13 mouse cellular contexts compared by ENCODE assay signal in the genomic region with DNA sequence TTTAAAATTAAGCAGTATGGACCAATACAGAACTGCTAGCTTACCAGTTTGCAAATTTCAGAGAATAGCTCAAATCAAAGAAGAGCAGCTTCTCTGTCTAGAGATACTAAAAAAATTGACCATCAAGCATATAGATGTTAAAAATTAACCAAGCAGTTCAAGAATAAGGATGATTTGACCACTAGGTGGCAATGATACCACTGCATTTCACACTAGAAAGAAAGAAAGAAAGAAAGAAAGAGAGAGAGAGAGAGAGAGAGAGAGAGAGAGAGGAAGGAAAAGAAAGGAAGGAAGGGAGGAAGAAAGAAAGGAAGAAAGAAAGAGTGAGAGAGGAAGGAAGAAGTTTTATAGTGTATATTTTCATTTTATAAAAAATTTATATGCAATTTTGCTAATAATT. TPM values are rescaled to one million over a fixed set of nuclear protein-coding genes. Genes with fewer than 3 reads are reported as not detected.
A peak's percentile ranks its signal among the peaks of the same experiment; 100 is the strongest.
DNase-seq lines count a peak whose midpoint lies in the region; ATAC-seq and TF ChIP-seq lines count a peak whose summit lies in the region.
"Had no signal": no experiment of that assay in that cellular context is flagged by ENCODE, and none has a peak within 500 bp of the region (broad histone marks: within the 10 kb centered on the region; RNA-seq: fewer than 3 reads in every experiment).

No protein-coding gene starts in this region.

- peak; percentile 61 for DNase-seq in embryonic facial prominence, embryonic 11.5 days (ENCODE audit: low spot score)
- no peak for DNase-seq in embryonic facial prominence, embryonic 10.5 days (ENCODE audit: low spot score)
- DNase-seq in liver, embryonic 14.5 days (ENCODE audit: low read depth in 3 of 3, low spot score in 3 of 3), result no peak
- no peak for DNase-seq in liver, embryonic 11.5 days (ENCODE audit: low spot score)
- peak; percentile 42 for DNase-seq in MN1 (ENCODE audit: low spot score)
- peak; percentile 16 for DNase-seq in forelimb bud, embryonic 11.5 days (ENCODE audit: low read depth, low spot score)
- DNase-seq in ovary, postnatal 10 days (ENCODE audit: low spot score), result no peak
- no peak for DNase-seq in left cerebral cortex, postnatal 10 days (ENCODE audit: extremely low spot score in 1 of 2, low spot score in 2 of 2)
- DNase-seq: adrenal gland, postnatal 25 days; gastrocnemius, postnatal 14 days; right cerebral cortex, adult 18-20 months; thymus, adult 2 months had no signal

- H3K27me3 ChIP-seq in embryonic facial prominence, embryonic 11.5 days (ENCODE audit: control insufficient read depth, insufficient read depth, low read length), result no peaks in the 10 kb centered on the region
- no peaks in the 10 kb centered on the region for H3K27me3 ChIP-seq in embryonic facial prominence, embryonic 10.5 days (replicated peaks; ENCODE audit: low read depth, poor library complexity, severe bottlenecking)
- no peaks in the 10 kb centered on the region for H3K27me3 ChIP-seq in liver, embryonic 14.5 days (ENCODE audit: control insufficient read depth, insufficient read depth, low read length)
- no peaks in the 10 kb centered on the region for H3K27me3 ChIP-seq in liver, embryonic 11.5 days (replicated peaks; ENCODE audit: control insufficient read depth, insufficient read depth, low read length)
- H3K27me3 ChIP-seq: liver, embryonic 15.5 days had no signal

- H3K9me3 ChIP-seq in embryonic facial prominence, embryonic 11.5 days (replicated peaks; ENCODE audit: control insufficient read depth, low read length), result no peaks in the 10 kb centered on the region
- H3K9me3 ChIP-seq in embryonic facial prominence, embryonic 10.5 days, result no peaks in the 10 kb centered on the region
- no peaks in the 10 kb centered on the region for H3K9me3 ChIP-seq in liver, embryonic 14.5 days (ENCODE audit: control insufficient read depth, low read length)
- no peaks in the 10 kb centered on the region for H3K9me3 ChIP-seq in liver, embryonic 11.5 days (ENCODE audit: control insufficient read depth, low read length)
- H3K9me3 ChIP-seq: liver, embryonic 15.5 days had no signal

- H3K4me2 ChIP-seq in embryonic facial prominence, embryonic 11.5 days (ENCODE audit: low read depth, low read length), result no peak overlapping the region
- no peak overlapping the region for H3K4me2 ChIP-seq in liver, embryonic 14.5 days (ENCODE audit: low read depth)
- no peak overlapping the region for H3K4me2 ChIP-seq in liver, embryonic 11.5 days
- H3K4me2 ChIP-seq: liver, embryonic 15.5 days had no signal

- no peak overlapping the region for H3K9ac ChIP-seq in embryonic facial prominence, embryonic 11.5 days (replicated peaks; ENCODE audit: low read length)
- H3K9ac ChIP-seq in liver, embryonic 14.5 days (replicated peaks), result no peak overlapping the region
- H3K9ac ChIP-seq in liver, embryonic 11.5 days (ENCODE audit: low read depth, low read length), result no peak overlapping the region
- H3K9ac ChIP-seq: liver, embryonic 15.5 days had no signal

- TF ChIP-seq CTCF in liver, embryonic 14.5 days (IDR thresholded peaks at IDR 0.05; ENCODE audit: low read depth), result peak; percentile 48; the same call in 1 of the 2 replicates

- H3K4me3 ChIP-seq in embryonic facial prominence, embryonic 11.5 days (ENCODE audit: low read depth, low read length), result no peak overlapping the region
- no peak overlapping the region for H3K4me3 ChIP-seq in embryonic facial prominence, embryonic 10.5 days
- H3K4me3 ChIP-seq in liver, embryonic 14.5 days (ENCODE audit: insufficient read depth in 1 of 2, low read depth in 2 of 2, low read length in 2 of 2), result no peak overlapping the region
- no peak overlapping the region for H3K4me3 ChIP-seq in liver, embryonic 11.5 days (ENCODE audit: low read depth, low read length)
- H3K4me3 ChIP-seq: liver, embryonic 15.5 days had no signal

- no peaks in the 10 kb centered on the region for H3K4me1 ChIP-seq in embryonic facial prominence, embryonic 11.5 days (ENCODE audit: control insufficient read depth, insufficient read depth, low read length)
- H3K4me1 ChIP-seq in embryonic facial prominence, embryonic 10.5 days, result peaks cover 18% of the 10 kb centered on the region
- H3K4me1 ChIP-seq in liver, embryonic 14.5 days (replicated peaks; ENCODE audit: control insufficient read depth in 2 of 2, insufficient read depth in 2 of 2, low read length in 1 of 2), result peaks cover 12% of the 10 kb centered on the region in 2 experiments
- H3K4me1 ChIP-seq in liver, embryonic 11.5 days (replicated peaks; ENCODE audit: control insufficient read depth, insufficient read depth, low read length), result peaks cover 11% of the 10 kb centered on the region; the same call in 1 of the 2 replicates

- no peaks in the 10 kb centered on the region; the same call in 1 of the 2 replicates for H3K36me3 ChIP-seq in embryonic facial prominence, embryonic 11.5 days (replicated peaks; ENCODE audit: control insufficient read depth, insufficient read depth, low read depth, low read length)
- H3K36me3 ChIP-seq in embryonic facial prominence, embryonic 10.5 days (replicated peaks), result 0 out of 2 replicates have a peak, but pooled peaks cover 4% of the 10 kb centered on the region
- H3K36me3 ChIP-seq in liver, embryonic 14.5 days (replicated peaks; ENCODE audit: control insufficient read depth, insufficient read depth, low read depth), result no peaks in the 10 kb centered on the region
- H3K36me3 ChIP-seq in liver, embryonic 11.5 days (ENCODE audit: control insufficient read depth, insufficient read depth, low read length), result no peaks in the 10 kb centered on the region
- H3K36me3 ChIP-seq: liver, embryonic 15.5 days had no signal

- no peak for TF ChIP-seq EP300 in liver, embryonic 14.5 days (IDR thresholded peaks at IDR 0.05; ENCODE audit: low read depth)

- intact Hi-C loops in left cerebral cortex, postnatal 10 days (cut with DNase I), result loop anchor here (10.0 kb wide), 1 partner anchor 412 kb away; no protein-coding TSS in a partner anchor

- no peak overlapping the region for H3K27ac ChIP-seq in embryonic facial prominence, embryonic 11.5 days (replicated peaks; ENCODE audit: low read depth, low read length)
- H3K27ac ChIP-seq in embryonic facial prominence, embryonic 10.5 days (replicated peaks), result no peak overlapping the region
- no peak overlapping the region for H3K27ac ChIP-seq in liver, embryonic 14.5 days
- no peak overlapping the region for H3K27ac ChIP-seq in liver, embryonic 11.5 days (ENCODE audit: low read depth, low read length)
- H3K27ac ChIP-seq: liver, embryonic 15.5 days had no signal

- ATAC-seq in embryonic facial prominence, embryonic 11.5 days (replicated peaks; ENCODE audit: insufficient number of reproducible peaks, low FRiP score, low TSS enrichment, low read depth), result no peak
- no peak for ATAC-seq in liver, embryonic 14.5 days (ENCODE audit: insufficient read depth)
- no peak for ATAC-seq in liver, embryonic 11.5 days (replicated peaks; ENCODE audit: low FRiP score)

RNA-seq across cellular contexts. Expression of a gene that starts 3.3 kb away (rescaled TPM):
- 8.6 and 10.2 TPM in 2 replicates for polyA plus RNA-seq in embryonic facial prominence, embryonic 11.5 days (2014; fragmentation: Nextera tagmentation; extraction: Ambion mirVana)
- 7.2 and 7.6 TPM in 2 replicates for polyA plus RNA-seq in embryonic facial prominence, embryonic 10.5 days (2016; fragmentation: Nextera tagmentation; extraction: Ambion mirVana)
- polyA plus RNA-seq in liver, embryonic 14.5 days (2012; rRNA removed), result 0.98 and 2.1 TPM in 2 replicates
- 1.5 TPM in 2 replicates for polyA plus RNA-seq in liver, embryonic 14.5 days (2014; fragmentation: Nextera tagmentation; extraction: Ambion mirVana)
- polyA plus RNA-seq in liver, embryonic 11.5 days (2014; fragmentation: Nextera tagmentation; extraction: Ambion mirVana), result 3.0 and 3.3 TPM in 2 replicates
- total RNA-seq in left cerebral cortex, postnatal 10 days (2021), result 1 to 10 TPM; 9.1 to 9.2 TPM

RNA-seq across cellular contexts. Expression of a gene that starts 4.4 kb away (rescaled TPM):
- 7.3 and 7.7 TPM in 2 replicates for polyA plus RNA-seq in embryonic facial prominence, embryonic 11.5 days (2014; fragmentation: Nextera tagmentation; extraction: Ambion mirVana)
- polyA plus RNA-seq in embryonic facial prominence, embryonic 10.5 days (2016; fragmentation: Nextera tagmentation; extraction: Ambion mirVana), result 5.9 and 6.3 TPM in 2 replicates
- 8.2 and 11.1 TPM in 2 replicates for polyA plus RNA-seq in liver, embryonic 14.5 days (2012; rRNA removed)
- polyA plus RNA-seq in liver, embryonic 14.5 days (2014; fragmentation: Nextera tagmentation; extraction: Ambion mirVana), result 10.0 and 10.4 TPM in 2 replicates
- polyA plus RNA-seq in liver, embryonic 11.5 days (2014; fragmentation: Nextera tagmentation; extraction: Ambion mirVana), result 15.1 and 15.5 TPM in 2 replicates
- total RNA-seq in left cerebral cortex, postnatal 10 days (2021), result 10 to 100 TPM; 12.2 to 13.7 TPM

RNA-seq across cellular contexts. Expression of a gene that starts 55.4 kb away (rescaled TPM):
- polyA plus RNA-seq in embryonic facial prominence, embryonic 11.5 days (2014; fragmentation: Nextera tagmentation; extraction: Ambion mirVana), result 8.6 and 10.5 TPM in 2 replicates
- 7.3 and 8.0 TPM in 2 replicates for polyA plus RNA-seq in embryonic facial prominence, embryonic 10.5 days (2016; fragmentation: Nextera tagmentation; extraction: Ambion mirVana)
- polyA plus RNA-seq in liver, embryonic 14.5 days (2012; rRNA removed), result 0.61 and 0.66 TPM in 2 replicates
- polyA plus RNA-seq in liver, embryonic 14.5 days (2014; fragmentation: Nextera tagmentation; extraction: Ambion mirVana), result 0.65 and 0.81 TPM in 2 replicates
- 2.6 and 3.4 TPM in 2 replicates for polyA plus RNA-seq in liver, embryonic 11.5 days (2014; fragmentation: Nextera tagmentation; extraction: Ambion mirVana)
- total RNA-seq in left cerebral cortex, postnatal 10 days (2021), result 1 to 10 TPM; 6.7 to 8.5 TPM

Comparison
In these comparisons a context has a peak if more than half of its experiments do, and no peak if none do; other contexts are left out.
1. DNase-seq: peak in embryonic facial prominence, embryonic 11.5 days (single experiment), MN1 (single experiment) and forelimb bud, embryonic 11.5 days (single experiment); none in embryonic facial prominence, embryonic 10.5 days (single experiment), liver, embryonic 14.5 days (0 of 3), liver, embryonic 11.5 days (single experiment), ovary, postnatal 10 days (single experiment) and left cerebral cortex, postnatal 10 days (0 of 2).